Mouse (Mus musculus): ENCODE measurements around the gene Stfa3.
"Not testable (repeated sequence)": the region's sequence is repeated elsewhere in the genome, so short reads cannot be mapped to it uniquely, and the experiment has no call there.

Stfa3 gene

DNA sequence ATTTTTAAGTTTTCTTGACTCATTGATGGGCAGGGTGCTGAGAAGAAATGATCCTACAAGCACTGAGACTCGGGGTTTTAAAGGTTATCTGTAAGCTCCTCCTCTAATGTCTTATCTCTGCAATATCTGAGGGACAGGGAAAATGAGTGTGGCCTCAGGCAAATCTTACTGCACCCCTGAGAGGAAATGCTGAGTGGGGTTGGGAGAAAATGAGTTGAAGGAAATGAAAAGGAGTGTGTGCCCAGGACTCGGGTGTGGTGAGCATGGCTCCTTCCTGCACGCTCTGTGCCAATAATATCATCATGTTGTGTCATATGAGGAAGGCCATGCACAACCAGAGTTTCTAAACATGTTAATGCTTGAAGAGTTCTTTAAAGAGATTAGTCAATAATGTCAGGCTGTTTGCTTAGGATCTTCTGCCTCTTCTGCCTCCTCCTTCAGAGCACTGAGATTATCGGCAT lies at the start of gene Stfa3:
Stfa3 (minus strand) TSS at position 51 of the 461 bp plus-strand sequence.
- no peak for DNase-seq (ENCODE audit: low read depth, low spot score)

DNA sequence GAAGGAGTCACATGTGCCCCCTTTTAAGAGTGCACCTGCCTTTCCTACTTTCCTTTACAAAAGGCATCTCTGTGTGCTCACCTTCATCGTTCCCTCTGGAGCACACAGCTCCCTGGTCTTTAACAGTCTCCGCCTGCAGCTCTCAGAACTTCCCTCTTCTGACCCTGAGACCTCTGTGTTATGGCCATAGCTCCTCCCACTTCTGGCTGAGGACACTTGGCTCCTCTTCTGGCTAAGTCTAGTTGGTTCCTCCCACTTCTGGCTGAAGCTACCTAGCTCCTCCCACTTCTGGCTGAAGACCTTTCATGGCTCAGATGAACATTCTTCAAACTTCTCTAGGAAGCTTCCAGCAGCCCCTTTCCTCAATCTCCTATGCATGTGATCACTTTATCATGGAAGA lies 47.1 kb upstream of the Stfa3 start:
- no peak for DNase-seq (ENCODE audit: low read depth, low spot score)

DNA sequence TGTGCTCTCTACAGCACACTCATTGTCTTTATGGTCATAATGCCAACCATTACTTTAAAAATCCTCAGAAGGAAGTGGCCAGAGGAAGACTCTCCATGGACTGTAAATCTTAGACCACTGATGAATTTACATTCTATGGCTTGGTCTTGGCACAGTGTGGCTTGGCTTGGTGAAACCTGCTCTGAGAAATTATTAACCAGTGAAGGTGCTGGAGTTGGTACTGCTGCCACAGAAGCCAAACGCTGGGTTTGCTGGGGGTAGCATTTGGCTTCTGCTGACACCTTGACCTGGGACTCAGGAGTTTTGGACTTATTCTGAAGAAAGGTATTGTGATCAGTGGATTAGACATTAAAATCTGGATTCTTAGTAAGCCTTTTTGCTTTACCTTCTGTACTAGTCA lies 37.2 kb upstream of the Stfa3 start:
- DNase-seq (ENCODE audit: low read depth, low spot score), result no peak

DNA sequence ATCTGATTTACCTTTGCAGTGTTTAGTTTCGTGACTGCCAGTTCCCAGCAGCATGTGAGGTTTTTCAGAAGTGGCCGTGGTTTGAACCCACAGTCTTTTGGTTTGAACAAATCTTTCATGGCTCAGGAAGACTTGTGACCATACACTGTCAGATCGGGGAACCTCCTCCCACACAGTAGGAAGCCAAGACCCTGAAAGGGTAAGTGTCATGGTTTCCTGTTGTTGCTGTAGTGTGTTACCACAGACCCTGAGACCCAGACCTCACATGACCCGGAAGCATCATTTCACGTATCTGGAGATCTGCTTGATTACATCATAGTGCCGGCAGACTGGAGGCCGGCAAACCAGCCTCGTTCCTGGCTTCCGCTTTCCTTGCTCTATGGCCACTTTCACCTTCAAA lies 21.7 kb upstream of the Stfa3 start:
- no peak for DNase-seq (ENCODE audit: low read depth, low spot score)

DNA sequence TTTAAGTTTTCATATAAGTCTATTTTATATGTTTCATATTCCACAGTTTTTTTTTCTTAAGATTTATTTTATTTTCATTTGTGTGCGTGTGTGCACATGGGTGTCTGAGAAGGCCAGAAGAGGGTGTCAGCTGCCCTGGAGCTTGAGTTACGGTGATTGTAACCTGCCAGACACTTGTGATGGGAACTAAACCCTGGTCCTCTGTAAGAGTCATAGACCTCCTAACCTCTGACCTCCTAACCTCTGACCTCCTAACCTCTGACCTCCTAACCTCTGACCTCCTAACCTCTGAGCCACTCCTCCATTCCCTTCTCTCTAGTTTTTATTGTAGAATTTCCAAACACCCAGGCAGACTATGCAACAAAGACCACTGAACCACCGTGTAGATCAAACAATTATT lies 20.3 kb upstream of the Stfa3 start:
- DNase-seq (ENCODE audit: low read depth, low spot score), result no peak

DNA sequence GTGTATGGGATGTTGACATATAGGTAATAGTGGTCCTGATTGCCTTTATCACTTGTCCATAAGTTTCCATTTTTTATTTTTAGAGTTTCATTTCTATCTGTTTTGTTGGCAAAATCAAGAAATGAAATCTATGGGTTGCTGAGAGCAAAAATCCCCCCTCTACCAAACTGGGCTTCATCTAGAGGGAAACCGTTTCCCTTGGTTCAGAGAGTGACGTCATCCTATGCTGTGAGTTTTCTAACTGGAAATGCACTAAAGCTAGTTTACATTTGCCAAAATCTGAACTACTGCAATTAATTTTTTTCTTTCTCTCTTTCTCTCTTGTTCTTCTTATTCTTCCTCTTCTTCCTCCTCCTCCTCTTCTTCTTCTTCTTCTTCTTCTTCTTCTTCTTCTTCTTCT lies 19.7 kb upstream of the Stfa3 start:
- no peak for DNase-seq (ENCODE audit: low read depth, low spot score)

DNA sequence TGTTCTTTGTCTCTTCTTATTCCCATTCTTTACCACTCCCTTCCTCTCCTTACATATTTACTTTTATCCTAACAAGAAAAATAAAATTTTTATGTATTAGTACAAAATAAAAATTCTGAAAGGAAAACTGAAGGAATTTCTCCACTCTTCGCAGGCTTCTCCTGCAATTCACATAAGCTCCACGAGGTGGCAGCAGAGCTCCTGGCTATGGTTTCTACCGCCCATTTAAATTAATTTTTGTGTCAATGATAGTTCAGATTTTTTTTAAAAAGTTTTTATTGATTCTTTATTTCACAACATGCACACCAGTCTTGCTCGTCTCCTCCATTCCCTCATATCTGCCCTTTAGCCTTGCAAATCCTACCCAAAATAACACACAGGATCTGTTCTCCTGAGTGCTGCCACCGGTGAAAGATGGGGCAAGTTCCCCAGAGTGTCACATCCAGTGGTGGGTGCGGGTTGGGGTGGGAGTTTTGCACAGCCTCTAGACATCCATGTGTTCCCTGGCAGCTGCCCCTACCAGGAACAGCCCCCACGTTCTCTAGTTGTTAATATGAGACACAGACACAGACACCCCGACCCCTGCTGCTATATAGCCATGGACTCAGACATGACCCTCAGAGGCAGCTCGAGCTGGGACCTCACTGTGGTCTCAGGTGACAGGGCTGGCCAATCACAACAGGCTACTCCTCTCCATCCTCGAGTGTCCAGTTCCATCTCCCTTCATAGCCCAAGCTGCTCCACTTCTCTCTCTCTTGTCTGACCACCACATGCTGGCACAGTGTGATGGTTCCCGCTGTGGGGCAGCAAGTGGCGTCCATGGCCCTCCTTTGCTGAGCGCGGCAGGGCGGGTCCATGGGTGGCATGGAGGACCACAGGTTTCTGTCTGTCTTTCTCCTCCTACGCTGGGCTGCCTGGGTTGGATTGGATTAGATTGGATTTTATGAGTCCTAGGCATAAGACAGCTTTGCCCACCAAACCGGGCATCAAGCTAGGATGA lies 18.3 kb upstream of the Stfa3 start:
- no peak for DNase-seq (ENCODE audit: low read depth, low spot score)

DNA sequence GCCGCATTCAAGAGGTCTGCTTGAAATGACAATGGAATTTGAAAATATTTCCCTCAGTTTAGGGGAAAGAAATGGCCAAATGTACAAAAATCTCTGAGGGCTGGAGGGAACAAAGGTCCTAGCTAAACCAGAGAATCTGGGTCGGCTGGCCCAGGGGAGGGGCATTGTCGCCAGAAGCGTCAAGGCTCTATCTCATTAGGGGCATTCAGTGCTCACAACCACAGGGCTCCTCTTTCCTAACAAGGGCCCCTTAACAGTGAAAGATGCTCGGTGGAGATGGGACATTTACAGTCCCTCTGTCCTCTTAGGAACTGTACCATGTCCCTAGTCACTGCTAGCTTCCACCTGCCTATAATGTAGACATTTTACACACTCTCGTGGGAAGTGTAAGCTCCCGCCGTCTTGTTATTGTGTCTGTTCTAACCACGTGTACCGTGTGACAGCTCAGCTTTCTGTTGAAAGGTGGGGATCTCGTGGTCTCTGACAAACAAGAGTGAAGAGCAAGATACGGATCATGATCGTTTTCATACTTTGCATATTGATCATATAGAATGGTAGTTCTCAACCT lies 16.0 kb upstream of the Stfa3 start:
- DNase-seq (ENCODE audit: low read depth, low spot score), result no peak

DNA sequence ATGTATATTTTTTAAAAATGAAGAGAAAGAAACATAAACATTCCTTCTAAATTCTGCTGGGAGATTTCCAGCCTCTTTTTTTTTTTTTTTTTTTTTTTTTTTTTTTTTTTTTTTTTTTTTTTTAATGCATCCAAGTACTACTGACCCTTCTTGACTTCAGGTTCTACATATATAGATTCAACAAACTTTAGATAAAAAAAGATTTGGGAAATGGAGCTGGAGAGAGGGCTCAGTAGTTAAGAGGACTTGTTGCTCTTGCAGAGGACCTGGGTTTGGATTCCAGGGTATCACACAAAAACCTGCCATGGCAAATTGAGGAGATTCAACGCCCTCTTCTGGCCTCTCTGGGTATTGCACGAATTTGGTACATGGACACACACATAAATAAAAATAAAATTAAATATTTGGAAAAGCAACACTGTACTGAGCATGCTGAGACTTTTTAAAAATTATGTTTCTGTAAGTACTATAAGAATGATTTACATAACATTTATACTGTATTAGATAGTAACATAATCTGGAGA lies 14.8 kb upstream of the Stfa3 start:
- DNase-seq (ENCODE audit: low read depth, low spot score), result no peak

DNA sequence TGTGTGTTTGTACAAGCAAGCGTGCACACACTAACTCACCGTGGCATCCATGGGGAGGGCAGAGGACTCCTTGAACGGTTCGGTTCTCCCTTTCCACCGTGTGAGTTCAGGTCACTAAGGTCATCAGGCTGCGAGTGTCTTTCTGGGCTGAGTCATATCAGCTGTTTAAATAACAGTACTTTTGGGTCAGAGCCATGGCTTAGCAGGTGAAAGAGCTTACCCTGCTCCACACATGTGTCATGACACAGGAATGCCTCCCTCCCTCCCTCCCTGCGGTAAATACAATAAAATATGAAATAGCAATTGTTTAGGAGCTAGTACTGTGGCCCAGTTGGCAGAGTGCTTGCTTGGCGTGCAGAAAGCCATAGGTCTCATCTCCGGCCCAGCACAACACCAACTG lies 14.2 kb upstream of the Stfa3 start:
- DNase-seq (ENCODE audit: low read depth, low spot score), result no peak

DNA sequence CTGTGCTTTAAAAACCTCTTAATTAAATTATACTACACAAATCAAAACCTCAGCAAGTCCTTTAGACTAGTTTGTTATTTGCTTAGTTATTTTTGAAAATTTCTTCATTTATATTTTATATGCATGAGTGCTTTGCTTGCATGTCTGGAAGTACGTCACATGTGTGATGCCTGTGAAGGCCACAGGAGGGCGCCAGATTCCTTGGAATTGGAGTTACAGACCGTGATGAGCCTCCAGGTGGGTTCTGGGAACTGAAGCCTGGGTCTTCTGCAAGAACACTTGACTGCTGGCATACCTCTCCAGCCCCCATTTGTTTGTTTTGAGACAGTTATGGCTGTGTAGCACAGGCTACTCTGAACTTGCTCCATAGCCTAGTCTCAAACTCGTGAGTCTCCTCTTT lies 13.7 kb upstream of the Stfa3 start:
- no peak for DNase-seq (ENCODE audit: low read depth, low spot score)

DNA sequence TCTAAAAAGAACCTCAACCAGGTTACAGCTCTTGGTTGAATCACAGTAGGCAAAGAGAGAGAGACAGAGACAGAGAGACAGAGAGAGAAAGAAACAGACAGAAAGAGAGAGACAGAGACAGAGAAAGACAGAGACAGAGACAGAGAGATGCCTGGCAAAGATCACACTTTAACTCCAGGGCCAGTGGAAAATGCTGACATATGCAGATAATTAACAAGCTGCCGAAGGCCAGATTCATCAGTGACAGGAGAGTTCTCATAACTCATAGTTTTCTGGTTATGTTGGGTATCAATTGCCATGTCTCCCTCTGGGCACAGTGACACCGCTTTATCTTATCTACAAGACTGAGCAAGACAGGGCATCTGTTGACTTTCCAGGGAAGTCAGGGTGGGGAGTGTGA lies 12.7 kb upstream of the Stfa3 start:
- DNase-seq (ENCODE audit: low read depth, low spot score), result no peak

DNA sequence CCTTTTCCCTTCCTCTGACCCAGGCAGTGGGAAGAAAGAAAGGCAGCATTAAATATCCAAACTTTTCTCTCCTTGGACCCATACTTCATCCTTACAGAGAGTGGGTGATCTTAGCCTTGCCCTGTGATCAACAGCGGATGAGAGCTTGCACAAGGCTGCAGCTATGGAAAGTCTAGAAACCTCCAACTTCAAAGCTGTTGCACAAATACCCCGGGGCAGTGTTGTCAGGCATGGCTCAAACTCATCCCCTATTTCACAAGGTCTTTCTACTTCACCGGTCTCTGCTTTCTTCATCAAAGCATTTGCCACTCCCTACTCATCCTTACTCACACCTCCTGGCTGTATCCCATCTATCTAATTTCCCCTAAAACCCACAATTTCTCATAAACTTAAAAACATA lies 10.2 kb upstream of the Stfa3 start:
- no peak for DNase-seq (ENCODE audit: low read depth, low spot score)

DNA sequence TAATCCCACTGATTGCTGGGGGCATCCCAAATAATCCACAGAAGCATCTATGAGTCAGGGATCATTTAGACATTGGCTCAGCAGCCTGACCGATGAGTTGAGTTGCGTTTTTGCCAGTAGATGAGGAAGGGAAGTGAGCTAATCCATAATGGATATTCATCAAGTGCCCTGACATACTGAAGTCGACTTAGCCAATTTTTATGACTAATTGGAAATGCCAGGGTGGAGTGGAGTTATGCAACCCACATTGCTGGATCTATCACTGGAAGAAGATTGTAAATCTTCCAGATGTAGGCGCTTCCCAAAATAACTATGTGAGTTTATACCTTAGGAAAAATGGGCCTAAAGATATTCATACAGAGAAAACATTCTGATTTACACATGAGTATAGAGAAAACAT lies 8.9 kb upstream of the Stfa3 start:
- DNase-seq (ENCODE audit: low read depth, low spot score), result no peak

DNA sequence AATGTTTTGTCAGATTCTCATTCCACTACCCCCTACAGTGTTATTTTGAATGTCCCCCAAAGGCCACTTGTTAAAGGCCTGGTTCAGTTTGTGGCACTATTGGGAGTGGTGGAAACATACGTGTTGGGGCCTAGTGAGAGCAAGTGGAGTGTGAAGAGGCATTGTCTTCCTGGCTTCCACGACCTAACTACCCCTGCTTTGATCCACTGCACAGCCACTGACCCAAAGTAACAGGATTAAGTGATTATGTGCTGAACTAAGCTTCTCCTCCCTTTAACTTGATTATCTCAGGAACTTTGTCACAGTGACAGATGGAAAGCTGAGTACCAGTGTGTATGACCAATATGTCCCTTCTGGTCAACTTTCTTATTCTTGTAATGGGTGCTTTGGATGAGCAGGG lies 5.2 kb upstream of the Stfa3 start:
- no peak for DNase-seq (ENCODE audit: low read depth, low spot score)

DNA sequence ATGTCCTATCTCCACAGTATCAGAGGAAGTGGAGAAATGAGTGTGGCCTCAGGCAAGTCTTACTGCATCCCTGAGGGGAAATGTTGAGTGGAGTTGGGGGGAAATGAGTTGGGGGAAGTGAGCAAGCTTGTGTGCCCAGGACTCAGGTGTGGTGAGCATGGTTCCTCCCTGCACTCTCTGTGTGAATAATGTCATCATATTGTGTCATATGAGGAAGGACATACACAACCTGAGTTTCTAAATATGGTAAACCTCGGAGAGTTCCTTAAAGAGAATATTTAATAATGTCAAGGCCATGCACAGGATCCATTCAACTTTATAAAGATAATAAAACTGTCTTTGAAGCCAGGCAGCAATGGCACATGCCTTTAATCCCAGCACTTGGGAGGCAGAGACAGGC lies 34.2 kb downstream of the Stfa3 start:
- DNase-seq (ENCODE audit: low read depth, low spot score), result not testable (repeated sequence)

DNA sequence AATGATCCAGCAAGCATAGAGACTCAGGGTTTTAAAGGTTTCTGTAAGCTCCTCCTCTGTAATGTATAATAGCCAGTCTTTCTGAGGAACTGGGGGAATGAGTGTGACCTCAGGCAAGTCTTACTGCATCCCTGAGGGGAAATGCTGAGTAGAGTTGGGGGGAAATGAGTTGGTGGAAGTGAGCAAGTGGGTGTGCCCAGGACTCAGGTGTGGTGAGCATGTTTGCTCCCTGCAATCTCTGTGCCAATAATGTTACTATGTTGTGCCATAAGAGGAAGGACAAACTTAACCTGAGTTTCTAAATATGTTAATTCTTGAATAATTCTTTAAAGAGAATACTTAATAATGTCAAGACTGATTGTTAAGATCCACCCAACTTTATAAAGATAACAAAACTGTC lies 46.8 kb downstream of the Stfa3 start, which contains the start of gene Stfa2:
Stfa2 (minus strand) TSS at position 101 of the 400 bp plus-strand sequence.
- no peak for DNase-seq (ENCODE audit: low read depth, low spot score)
